Mouse (Mus musculus) myocyte (in vitro differentiated cells): Measurements from ENCODE around the gene Nme4.

Experiments
- E2F4 ChIP-seq: IDR thresholded peaks from one replicate; pipeline ENCODE4 v1.6.1; 2011; ENCODE audit warnings: mild to moderate bottlenecking, control low read depth, moderate library complexity; ENCODE audit not compliant: insufficient read depth
- MAX ChIP-seq: IDR thresholded peaks from one replicate; pipeline ENCODE4 v1.6.1; 2011; ENCODE audit warnings: low read depth, mild to moderate bottlenecking, control low read depth
- MYOD1 ChIP-seq, 3 experiments: IDR thresholded peaks; one replicate each; pipeline ENCODE4 v1.6.1; 2011; ENCODE audit warnings: control low read depth in 2 of 3, low read depth in 2 of 3, mild to moderate bottlenecking in 2 of 3, moderate library complexity in 1 of 3; ENCODE audit not compliant: insufficient read length in 2 of 3, control insufficient read depth in 1 of 3
- MYOG ChIP-seq, 3 experiments: IDR thresholded peaks; one replicate each; pipeline ENCODE4 v1.6.1; 2011; ENCODE audit warnings: control low read depth in 2 of 3, low read depth in 2 of 3, mild to moderate bottlenecking in 2 of 3; ENCODE audit not compliant: insufficient read length in 2 of 3, control insufficient read depth in 1 of 3, insufficient read depth in 1 of 3
- POLR2A ChIP-seq: IDR thresholded peaks from one replicate; pipeline ENCODE4 v1.6.1; 2011; ENCODE audit warnings: low read depth, mild to moderate bottlenecking, control low read depth, moderate library complexity; ENCODE audit not compliant: insufficient read length
- POLR2AphosphoS2 ChIP-seq: IDR thresholded peaks from one replicate; pipeline ENCODE4 v1.6.1; 2011; ENCODE audit warnings: low read depth, control low read depth; ENCODE audit not compliant: insufficient read length
- REST ChIP-seq: IDR thresholded peaks from one replicate; pipeline ENCODE4 v1.6.1; 2011; ENCODE audit warnings: mild to moderate bottlenecking, control low read depth, moderate library complexity; ENCODE audit not compliant: insufficient read depth, insufficient read length
- SRF ChIP-seq: IDR thresholded peaks from one replicate; pipeline ENCODE4 v1.6.1; 2011; ENCODE audit warnings: low read depth; ENCODE audit not compliant: control insufficient read depth, insufficient read length
- TCF12 ChIP-seq: IDR thresholded peaks from one replicate; pipeline ENCODE4 v1.6.1; 2011; ENCODE audit warnings: mild to moderate bottlenecking, control low read depth; ENCODE audit not compliant: poor library complexity, insufficient read depth, severe bottlenecking
- TCF3 ChIP-seq: IDR thresholded peaks from one replicate; pipeline ENCODE4 v1.6.1; 2011; ENCODE audit warnings: low read depth, control low read depth; ENCODE audit not compliant: insufficient read length
- USF1 ChIP-seq: IDR thresholded peaks from one replicate; pipeline ENCODE4 v1.6.1; 2011; ENCODE audit warnings: low read depth, mild to moderate bottlenecking, control low read depth, moderate library complexity

- TF ChIP-seq MAX (no peak), POLR2A (no peak), POLR2AphosphoS2 (no peak), E2F4 (no peak), MYOD1 (IDR thresholded peaks at IDR 0.05; ENCODE audit: control insufficient read depth in 1 of 3, insufficient read length in 2 of 3, low read depth in 2 of 3) (no peak), USF1 (no peak), TCF12 (no peak), REST (no peak), MYOG (IDR thresholded peaks at IDR 0.05; ENCODE audit: control insufficient read depth in 1 of 3, insufficient read depth in 1 of 3, insufficient read length in 2 of 3, low read depth in 2 of 3) (no peak), SRF (no peak), TCF3 (no peak)
These were observed 4.8 kb upstream of the Nme4 start for GRCm38 (mm10) chr17:26100166-26100565.
